ENCODE assay signal across 8 mouse cellular contexts in the genomic region with DNA sequence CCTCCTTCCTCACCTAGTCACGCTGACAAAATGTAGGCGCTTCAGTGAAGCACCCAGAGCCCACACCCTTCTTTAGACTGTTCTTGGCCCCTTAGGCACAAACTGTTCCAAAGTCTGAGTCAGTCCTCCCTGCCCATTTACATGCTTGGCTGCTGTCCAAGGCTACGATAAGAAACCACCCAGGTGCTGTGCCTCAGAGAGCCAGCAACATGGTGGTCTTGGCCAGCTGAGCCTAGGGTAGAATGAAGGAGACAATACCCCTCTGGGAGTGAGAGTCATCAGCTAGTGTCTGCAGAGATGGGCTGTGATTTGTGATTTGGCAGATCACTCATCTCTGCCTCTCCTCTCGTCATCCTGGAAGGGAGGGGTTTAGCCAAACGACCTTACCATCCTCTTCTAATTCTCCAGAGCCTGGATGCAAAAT.
DNase-seq lines count a peak whose midpoint lies in the region.

No protein-coding gene starts in this region.

- DNase-seq in heart, adult 18-20 months = peak; percentile 15 to 24
- no peak for DNase-seq in heart, adult 8-10 months (ENCODE audit: low spot score)
- peak; percentile 79 for DNase-seq in urinary bladder, postnatal 14 days (ENCODE audit: low spot score)
- no peak for DNase-seq in urinary bladder, postnatal 10 days (ENCODE audit: low spot score)
- DNase-seq in large intestine, adult 2 months (ENCODE audit: low read depth, low spot score) = peak; percentile 36
- DNase-seq in urinary bladder, postnatal 36 days (ENCODE audit: low spot score in 2 of 2) = peak; percentile 56 to 59
- no peak for DNase-seq in cerebellum, adult 9-10 months
- DNase-seq in cerebellum, adult 11 months = no peak

- WGBS in large intestine, adult 2 months = 21% methylated on average over 5 of the region's 5 CpGs

Comparison
In these comparisons a context has a peak if more than half of its experiments do, and no peak if none do; other contexts are left out.
1. DNase-seq: peak in heart, adult 18-20 months (2 of 2), urinary bladder, postnatal 14 days (single experiment), large intestine, adult 2 months (single experiment) and urinary bladder, postnatal 36 days (2 of 2); none in heart, adult 8-10 months (single experiment), urinary bladder, postnatal 10 days (single experiment), cerebellum, adult 9-10 months (single experiment) and cerebellum, adult 11 months (single experiment).